Mouse (Mus musculus) limb, embryonic 11.5 days (tissue): ENCODE results near the gene Cbwd1. TPM values are rescaled to one million over a fixed set of nuclear protein-coding genes. Genes with fewer than 3 reads are reported as not detected.

Source experiments
- ATAC-seq: fragments of 200-750 bp; cut with Nextera tagmentation; 2 replicates; pipeline ENCODE4 v1.8.0; 2017; ENCODE audit warnings: low read depth; ENCODE audit not compliant: insufficient number of reproducible peaks, low FRiP score, low TSS enrichment
- DNase-seq: peaks from one replicate; pipeline ENCODE4 v3.0.0-alpha.2; 2015; ENCODE audit warnings: low spot score
- H3K27ac ChIP-seq: fragments of 300-500 bp; sonication (generic); replicated peaks from 2 replicates; pipeline ENCODE4 v1.5.1; 2014; ENCODE audit warnings: low read depth, mild to moderate bottlenecking, low read length
- H3K27me3 ChIP-seq: fragments of 300-500 bp; sonication (generic); 2 replicates; pipeline ENCODE4 v1.6.1; 2014; ENCODE audit warnings: mild to moderate bottlenecking, low read length, mixed read lengths; ENCODE audit not compliant: control insufficient read depth, insufficient read depth
- H3K36me3 ChIP-seq: fragments of 300-500 bp; sonication (generic); 2 replicates; pipeline ENCODE4 v1.6.1; 2014; ENCODE audit warnings: mild to moderate bottlenecking, low read length, moderate library complexity, mixed read lengths; ENCODE audit not compliant: control insufficient read depth, insufficient read depth
- H3K4me1 ChIP-seq: fragments of 300-500 bp; sonication (generic); 2 replicates; pipeline ENCODE4 v1.6.1; 2014; ENCODE audit warnings: low read length, mixed read lengths; ENCODE audit not compliant: control insufficient read depth, insufficient read depth
- H3K4me2 ChIP-seq: fragments of 300-500 bp; sonication (generic); 2 replicates; pipeline ENCODE4 v1.6.1; 2014; ENCODE audit warnings: low read depth, mild to moderate bottlenecking, moderate library complexity; ENCODE audit not compliant: severe bottlenecking
- H3K4me3 ChIP-seq: fragments of 300-500 bp; sonication (generic); 2 replicates; pipeline ENCODE4 v1.5.1; 2014; ENCODE audit warnings: low read depth, low read length
- H3K9ac ChIP-seq: fragments of 300-500 bp; sonication (generic); 2 replicates; pipeline ENCODE4 v1.6.1; 2014; ENCODE audit warnings: mild to moderate bottlenecking, low read length
- H3K9me3 ChIP-seq: fragments of 300-500 bp; sonication (generic); 2 replicates; pipeline ENCODE4 v1.6.1; 2016; ENCODE audit warnings: low read length; ENCODE audit not compliant: control insufficient read depth
- WGBS: fragments of 180-500 bp; shearing (Covaris S2); extraction: QIAGEN DNeasy Blood & Tissue Kit; methylation state at CpG from one replicate; pipeline ENCODE4 v1.1.7; 2014; 5-methylcytosine and 5-hydroxymethylcytosine counted together
- polyA plus RNA-seq: library from polyadenylated mRNA; unstranded; fragments of >200 nt; fragmentation: Nextera tagmentation; extraction: Ambion mirVana; gene quantifications from 2 replicates; pipeline ENCODE4 v1.2.1, GENCODE M21; 2014

The Cbwd1 gene
- polyA plus RNA-seq, 1 experiment from 2014 or later = 21.0 TPM

DNA sequence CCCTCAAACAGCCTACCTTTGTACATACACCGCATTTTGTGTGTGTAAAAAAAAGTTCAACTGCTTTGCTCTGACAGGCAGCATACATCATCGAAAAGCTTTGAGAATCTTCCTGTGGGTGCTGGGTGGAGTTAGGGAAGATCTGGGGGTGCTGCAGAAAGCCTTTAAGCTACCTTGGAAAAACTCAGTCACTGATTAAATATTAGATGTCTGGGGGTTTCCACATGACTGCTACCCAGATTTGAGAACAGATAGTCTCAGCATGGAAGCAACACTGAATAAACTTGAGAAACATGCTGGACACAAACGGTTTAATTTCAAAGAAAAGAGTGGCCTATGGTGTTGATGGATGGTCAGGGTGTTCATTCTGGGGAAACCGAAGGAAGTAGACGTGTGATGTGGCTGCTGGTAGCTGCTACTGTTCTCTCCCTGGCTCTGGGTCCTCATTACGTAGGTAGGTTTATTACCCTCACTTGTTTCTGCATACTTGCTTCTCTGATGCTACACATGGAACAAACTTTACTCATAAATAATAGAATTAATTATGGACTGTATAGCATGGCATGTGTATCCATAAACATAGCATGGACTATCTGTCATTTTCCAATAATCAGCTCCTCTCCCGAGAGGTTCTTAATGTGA lies 22.6 kb upstream of the Cbwd1 start:
- WGBS = 80% methylated on average over 7 of the region's 7 CpGs

DNA sequence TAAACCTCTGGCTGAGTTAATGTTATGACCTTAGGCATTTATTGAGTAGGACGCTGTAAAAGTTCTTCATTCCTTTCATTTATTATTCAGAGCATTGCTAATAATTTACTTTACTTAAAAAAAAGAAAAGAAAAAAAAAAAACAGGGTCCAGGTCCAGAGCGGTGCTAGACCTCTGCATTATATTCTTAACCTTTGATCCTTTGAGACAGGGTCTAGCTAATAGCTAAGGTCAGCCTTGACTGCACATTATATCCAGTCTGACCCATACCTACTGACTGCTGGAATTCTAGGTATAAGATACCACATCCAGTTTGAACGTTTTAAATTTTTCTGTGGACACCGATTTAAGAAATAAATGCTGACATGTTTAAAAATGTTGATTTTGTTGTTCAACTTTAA lies 21.6 kb upstream of the Cbwd1 start:
- H3K9me3 ChIP-seq = no peaks in the 10 kb centered on the region
- no peak overlapping the region for H3K4me3 ChIP-seq
- no peaks in the 10 kb centered on the region for H3K36me3 ChIP-seq
- H3K4me1 ChIP-seq = no peaks in the 10 kb centered on the region
- H3K4me2 ChIP-seq = no peak overlapping the region
- no peak for DNase-seq
- H3K27ac ChIP-seq = no peak overlapping the region
- no peak for ATAC-seq
- 85% methylated on average over 4 of the region's 4 CpGs for WGBS
- no peak overlapping the region for H3K9ac ChIP-seq
- no peaks in the 10 kb centered on the region for H3K27me3 ChIP-seq

More for the DNA sequence above, 22.6 kb upstream of the Cbwd1 start:
- Histone ChIP-seq H3K27ac (no peak overlapping the region), H3K4me1 (no peaks in the 10 kb centered on the region), H3K36me3 (no peaks in the 10 kb centered on the region), H3K4me2 (no peak overlapping the region), H3K9ac (no peak overlapping the region), H3K27me3 (no peaks in the 10 kb centered on the region), H3K4me3 (no peak overlapping the region), H3K9me3 (no peaks in the 10 kb centered on the region)
- DNase-seq = no peak
- ATAC-seq = no peak

DNA sequence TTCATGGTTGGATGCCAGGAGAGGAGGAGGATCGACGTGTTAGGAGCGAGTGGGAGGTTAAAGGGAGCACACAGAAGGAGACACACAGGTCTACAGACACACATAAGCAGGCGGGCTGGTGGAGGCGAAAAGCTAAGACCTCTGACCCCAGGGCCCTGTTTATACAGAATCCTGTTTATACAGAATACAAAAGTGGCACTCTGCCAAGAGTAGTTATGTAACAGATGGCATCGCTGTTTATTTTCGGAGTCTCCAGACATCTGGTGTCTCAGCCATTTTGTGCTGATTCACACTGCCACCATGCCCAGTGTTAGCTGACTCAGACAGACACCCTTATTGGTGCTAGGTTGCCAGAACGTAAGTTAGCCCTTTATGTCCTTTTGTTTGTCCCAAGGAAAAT lies 19.9 kb upstream of the Cbwd1 start:
- Histone ChIP-seq H3K4me3 (no peak overlapping the region), H3K27me3 (no peaks in the 10 kb centered on the region), H3K27ac (no peak overlapping the region), H3K9ac (no peak overlapping the region), H3K36me3 (no peaks in the 10 kb centered on the region), H3K4me2 (no peak overlapping the region), H3K9me3 (no peaks in the 10 kb centered on the region), H3K4me1 (no peaks in the 10 kb centered on the region)
- DNase-seq = no peak
- WGBS = 76% methylated on average over 8 of the region's 8 CpGs
- no peak for ATAC-seq

DNA sequence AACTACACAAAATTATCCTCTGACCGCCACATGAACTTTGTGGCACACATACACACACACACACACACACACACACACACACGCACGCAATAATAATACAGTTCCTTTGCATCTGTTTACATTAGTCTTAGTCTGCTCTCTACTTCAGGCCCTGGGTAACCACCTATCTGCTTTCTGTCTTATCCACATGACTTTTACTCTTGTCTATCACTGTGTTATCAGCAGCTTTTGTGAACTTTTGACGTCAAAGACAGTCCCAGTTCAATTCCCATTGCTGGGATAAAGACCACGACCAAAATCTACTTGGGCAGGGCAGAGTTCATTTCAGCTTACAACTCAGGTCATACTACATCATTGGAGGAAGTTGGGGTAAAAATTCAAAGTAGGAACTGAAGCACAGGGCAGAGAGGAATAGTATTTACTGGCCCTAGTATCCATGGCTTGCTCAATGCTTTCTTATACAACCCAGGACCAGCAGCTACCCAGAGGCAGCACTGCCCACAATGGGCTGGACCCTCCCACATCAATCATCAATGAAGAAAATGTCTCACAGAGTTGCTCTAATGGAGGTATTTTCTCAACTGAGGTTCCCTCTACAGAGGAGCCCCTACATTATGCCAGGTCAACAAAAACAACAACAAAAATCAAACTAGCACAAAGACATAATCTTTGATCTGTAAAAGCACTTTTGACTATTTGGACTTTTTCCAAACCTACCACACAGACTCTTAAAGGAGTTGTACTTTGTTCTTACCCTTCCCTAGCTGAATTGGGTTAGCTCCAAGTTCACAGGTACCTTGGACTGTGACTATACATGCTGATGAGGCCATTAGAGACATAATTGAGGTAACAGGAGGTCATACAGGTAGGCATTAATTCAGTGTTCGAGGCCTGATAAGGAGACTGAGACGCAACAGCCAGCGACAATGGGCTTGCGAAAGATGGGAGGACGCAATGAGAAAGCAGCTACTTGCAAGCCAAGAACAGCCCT lies 17.7 kb upstream of the Cbwd1 start:
- Histone ChIP-seq H3K4me3 (no peak overlapping the region), H3K4me2 (no peak overlapping the region), H3K27ac (no peak overlapping the region), H3K27me3 (no peaks in the 10 kb centered on the region), H3K9me3 (no peaks in the 10 kb centered on the region), H3K36me3 (no peaks in the 10 kb centered on the region), H3K9ac (no peak overlapping the region), H3K4me1 (no peaks in the 10 kb centered on the region)
- ATAC-seq (no peak), DNase-seq (no peak)
- 90% methylated on average over 10 of the region's 10 CpGs for WGBS

DNA sequence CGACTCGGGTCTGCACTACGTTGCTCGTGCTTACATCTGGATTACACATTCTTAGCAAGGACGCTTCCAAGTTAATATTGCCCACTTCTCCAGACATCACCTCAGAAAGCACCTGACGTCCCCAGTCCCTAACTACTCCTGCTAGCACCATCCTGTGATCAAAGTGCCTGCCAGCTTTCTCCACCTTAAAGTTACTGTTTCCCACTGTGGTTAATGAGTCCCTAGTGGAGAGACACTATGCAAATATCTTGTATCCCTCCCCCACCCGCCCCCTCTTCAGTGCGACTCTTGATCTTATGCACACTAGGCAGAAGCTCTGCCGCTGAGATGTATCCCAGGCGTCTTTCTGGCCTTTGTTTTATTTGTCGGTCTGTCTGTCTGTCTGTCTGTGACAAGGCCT lies 16.6 kb upstream of the Cbwd1 start:
- 66% methylated on average over 11 of the region's 11 CpGs for WGBS
- no peaks in the 10 kb centered on the region for H3K36me3 ChIP-seq
- no peaks in the 10 kb centered on the region for H3K4me1 ChIP-seq
- H3K9ac ChIP-seq = no peak overlapping the region
- H3K27me3 ChIP-seq = no peaks in the 10 kb centered on the region
- H3K4me3 ChIP-seq = no peak overlapping the region
- ATAC-seq (no peak), DNase-seq (no peak)
- no peak overlapping the region for H3K27ac ChIP-seq
- H3K4me2 ChIP-seq = no peak overlapping the region
- no peaks in the 10 kb centered on the region for H3K9me3 ChIP-seq

DNA sequence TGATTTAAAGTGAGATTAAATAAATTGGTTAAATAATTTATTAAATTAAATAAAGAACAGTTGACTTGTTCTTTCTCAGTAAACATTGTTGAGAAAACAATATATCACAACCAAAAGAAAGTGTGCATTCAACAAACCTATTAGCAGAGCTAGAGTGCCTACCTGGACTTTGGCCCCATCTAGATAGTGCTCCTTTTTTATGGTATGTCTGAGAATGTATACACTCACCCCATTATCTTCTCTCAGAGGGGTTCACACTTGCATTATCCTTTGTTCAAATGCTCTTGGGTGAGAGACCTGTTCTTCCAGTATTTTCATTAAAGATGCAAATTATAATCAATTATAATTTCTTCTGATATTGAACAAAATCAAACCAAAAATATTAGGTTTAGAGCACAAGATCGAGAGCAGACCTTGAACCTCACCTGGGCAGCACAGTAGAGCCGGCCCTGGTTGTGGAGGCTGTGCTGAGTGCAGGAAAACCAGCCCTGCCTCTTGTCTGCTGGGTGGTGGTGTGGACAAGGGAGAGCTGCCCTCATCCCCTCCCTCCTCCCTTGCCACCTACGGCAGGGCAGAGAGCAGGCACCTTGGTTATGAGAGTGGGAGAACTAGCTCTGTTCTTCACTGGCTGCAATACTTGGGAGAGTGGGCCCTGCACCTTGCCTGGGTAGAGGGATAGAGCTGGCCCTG lies 11.4 kb upstream of the Cbwd1 start:
- H3K36me3 ChIP-seq = no peaks in the 10 kb centered on the region
- H3K27me3 ChIP-seq = no peaks in the 10 kb centered on the region
- DNase-seq (no peak), ATAC-seq (no peak)
- no peak overlapping the region for H3K4me2 ChIP-seq
- no peaks in the 10 kb centered on the region for H3K9me3 ChIP-seq
- no peak overlapping the region for H3K27ac ChIP-seq
- no peak overlapping the region for H3K9ac ChIP-seq
- WGBS = 79% methylated on average over 3 of the region's 3 CpGs
- no peak overlapping the region for H3K4me3 ChIP-seq
- no peaks in the 10 kb centered on the region for H3K4me1 ChIP-seq

DNA sequence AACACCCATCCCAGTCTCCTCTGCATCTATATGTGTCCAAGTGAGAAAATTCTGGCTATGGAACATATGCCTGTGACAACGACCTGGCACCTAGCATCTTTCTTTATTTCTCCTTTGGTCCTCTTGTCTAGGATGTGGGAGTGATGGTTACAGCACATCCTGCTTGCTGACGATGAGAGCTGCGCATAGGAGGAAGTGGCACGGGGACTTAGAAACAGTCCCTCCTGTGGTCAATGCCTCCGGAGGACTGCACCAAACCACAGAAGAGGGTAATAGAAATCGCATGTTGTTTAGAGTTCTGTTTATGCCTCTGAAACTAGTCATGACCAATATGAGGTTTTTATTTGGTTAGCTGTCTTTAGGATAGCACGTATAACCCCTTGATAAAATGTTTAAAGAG lies 9.9 kb upstream of the Cbwd1 start:
- no peak overlapping the region for H3K4me3 ChIP-seq
- ATAC-seq (no peak), DNase-seq (no peak)
- H3K27ac ChIP-seq = no peak overlapping the region
- no peak overlapping the region for H3K9ac ChIP-seq
- WGBS = 83% methylated on average over 7 of the region's 7 CpGs
- no peaks in the 10 kb centered on the region for H3K9me3 ChIP-seq
- no peaks in the 10 kb centered on the region for H3K4me1 ChIP-seq
- no peaks in the 10 kb centered on the region for H3K36me3 ChIP-seq
- H3K4me2 ChIP-seq = no peak overlapping the region
- H3K27me3 ChIP-seq = no peaks in the 10 kb centered on the region

DNA sequence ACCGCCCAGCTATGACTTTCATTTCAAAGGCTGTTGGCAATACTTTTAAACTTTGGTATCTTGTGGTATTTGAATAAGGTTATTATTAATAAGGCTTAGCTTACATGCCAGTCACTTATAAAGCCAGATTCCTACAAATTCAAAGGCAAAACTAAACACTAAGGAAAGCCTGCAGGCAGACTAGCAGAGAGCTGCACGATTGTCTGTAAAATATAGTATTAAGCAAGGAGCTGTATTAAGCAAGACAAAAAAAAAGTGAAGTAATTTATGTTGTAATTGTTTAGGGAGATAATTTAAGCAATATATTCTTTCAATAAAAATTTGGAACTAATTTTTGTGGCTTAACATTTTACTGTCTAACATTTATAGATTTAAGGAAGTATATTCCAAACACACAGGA lies 5.5 kb upstream of the Cbwd1 start:
- 86% methylated on average over 2 of the region's 2 CpGs for WGBS
- no peaks in the 10 kb centered on the region for H3K9me3 ChIP-seq
- H3K27ac ChIP-seq = no peak overlapping the region
- no peak overlapping the region for H3K4me3 ChIP-seq
- H3K36me3 ChIP-seq = no peaks in the 10 kb centered on the region
- ATAC-seq = no peak
- no peak overlapping the region for H3K4me2 ChIP-seq
- no peak for DNase-seq
- no peak overlapping the region for H3K9ac ChIP-seq
- H3K4me1 ChIP-seq = no peaks in the 10 kb centered on the region
- no peaks in the 10 kb centered on the region for H3K27me3 ChIP-seq
